Mouse (Mus musculus) right cerebral cortex, postnatal 14 days (tissue): ENCODE measurements around the gene Hnrnpf.
"Not testable (repeated sequence)": the region's sequence is repeated elsewhere in the genome, so short reads cannot be mapped to it uniquely, and the experiment has no call there.

Source experiments
- DNase-seq: peaks from one replicate; pipeline ENCODE4 v3.0.0; 2022

Hnrnpf gene

GRCm38 (mm10) chr6:117900126-117901080, at the start of gene Hnrnpf:
Gene Hnrnpf, plus strand, starts transcription at chr6:117900324.
- DNase-seq, result no peak

GRCm38 (mm10) chr6:117851747-117852146, 48.4 kb upstream of the Hnrnpf start:
- DNase-seq, result no peak

GRCm38 (mm10) chr6:117857990-117858389, 42.1 kb upstream of the Hnrnpf start:
- DNase-seq, result no peak

GRCm38 (mm10) chr6:117861848-117862247, 38.3 kb upstream of the Hnrnpf start, which contains the start of gene Zfp239:
Gene Zfp239, plus strand, starts transcription at chr6:117862100.
- no peak for DNase-seq

GRCm38 (mm10) chr6:117862465-117862864, 37.7 kb upstream of the Hnrnpf start:
- DNase-seq, result no peak

- DNase-seq, result peak; percentile 70
Measured at GRCm38 (mm10) chr6:117862899-117863620, 37.1 kb upstream of the Hnrnpf start.

GRCm38 (mm10) chr6:117863751-117864150, 36.4 kb upstream of the Hnrnpf start:
- no peak for DNase-seq

- no peak for DNase-seq
Measured at GRCm38 (mm10) chr6:117868187-117868586, 31.9 kb upstream of the Hnrnpf start.

- no peak for DNase-seq
Measured at GRCm38 (mm10) chr6:117871034-117871433, 29.1 kb upstream of the Hnrnpf start.

GRCm38 (mm10) chr6:117873450-117873849, 26.7 kb upstream of the Hnrnpf start:
- not testable (repeated sequence) for DNase-seq

GRCm38 (mm10) chr6:117874621-117875281, 25.4 kb upstream of the Hnrnpf start:
- DNase-seq, result no peak

- peak; percentile 75 for DNase-seq
Measured at GRCm38 (mm10) chr6:117878700-117879407, 21.3 kb upstream of the Hnrnpf start.

- DNase-seq, result peak; percentile 100
Measured at GRCm38 (mm10) chr6:117879408-117880115, 20.6 kb upstream of the Hnrnpf start.

- no peak for DNase-seq
Measured at GRCm38 (mm10) chr6:117880394-117880838, 19.7 kb upstream of the Hnrnpf start.

- DNase-seq, result no peak
Measured at GRCm38 (mm10) chr6:117881229-117881628, 18.9 kb upstream of the Hnrnpf start.

GRCm38 (mm10) chr6:117881997-117882396, 18.1 kb upstream of the Hnrnpf start:
- no peak for DNase-seq

GRCm38 (mm10) chr6:117885943-117886342, 14.2 kb upstream of the Hnrnpf start:
- no peak for DNase-seq

GRCm38 (mm10) chr6:117888032-117888431, 12.1 kb upstream of the Hnrnpf start:
- no peak for DNase-seq

GRCm38 (mm10) chr6:117888642-117889096, 11.5 kb upstream of the Hnrnpf start:
- DNase-seq, result no peak

GRCm38 (mm10) chr6:117890257-117890656, 9.9 kb upstream of the Hnrnpf start:
- DNase-seq, result no peak

- no peak for DNase-seq
Measured at GRCm38 (mm10) chr6:117891369-117892160, 8.6 kb upstream of the Hnrnpf start.
